Mouse (Mus musculus): ENCODE data around the gene Mospd2.

DNA sequence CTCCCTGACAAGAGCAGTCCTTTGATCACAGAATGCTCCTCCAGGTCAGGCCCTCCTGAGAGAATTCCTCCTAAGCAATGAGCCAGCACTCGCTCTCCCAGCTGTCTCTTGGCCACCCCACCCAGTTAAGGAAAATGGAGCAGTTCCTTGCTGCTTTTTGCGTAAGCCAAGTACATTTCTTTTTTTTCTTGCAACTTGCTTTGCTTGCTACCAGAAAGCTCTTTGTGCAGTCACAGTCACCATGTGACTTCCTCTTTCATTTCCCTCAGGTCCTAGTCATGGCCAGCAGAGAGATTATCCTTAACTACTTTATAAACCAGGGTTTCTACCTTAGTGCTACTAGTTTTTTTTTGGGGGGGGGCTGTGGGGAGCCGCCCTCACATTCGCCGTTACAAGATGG is 38.6 kb downstream of the Mospd2 start:
- no peak for TF ChIP-seq CTCF (IDR thresholded peaks at IDR 0.05; ENCODE audit: extremely low read depth, insufficient read length, insufficient replicate concordance, low read depth, low read length)
- TF ChIP-seq POLR2A (IDR thresholded peaks at IDR 0.05; ENCODE audit: low read depth, low read length) = no peak
